Mouse (Mus musculus) embryo, embryonic 9.5 days (tissue): ENCODE results near the gene Gan.

Source experiments
- DNase-seq: peaks from one replicate; pipeline ENCODE4 v3.0.0-alpha.2; 2017; ENCODE audit errors: extremely low spot score

The Gan gene

GRCm38 (mm10) chr8:117157769-117158091, 205 bp upstream of the Gan start:
- peak; percentile 95 for DNase-seq

- no peak for DNase-seq
Measured at GRCm38 (mm10) chr8:117159031-117159430, 1.1 kb downstream of the Gan start.

- no peak for DNase-seq
Measured at GRCm38 (mm10) chr8:117164912-117165311, 7.0 kb downstream of the Gan start.

- no peak for DNase-seq
Measured at GRCm38 (mm10) chr8:117165542-117165941, 7.6 kb downstream of the Gan start.

GRCm38 (mm10) chr8:117166515-117166914, 8.6 kb downstream of the Gan start:
- no peak for DNase-seq

GRCm38 (mm10) chr8:117167243-117167883, 9.4 kb downstream of the Gan start:
- no peak for DNase-seq

- DNase-seq: no peak
Measured at GRCm38 (mm10) chr8:117168378-117168777, 10.4 kb downstream of the Gan start.

- no peak for DNase-seq
Measured at GRCm38 (mm10) chr8:117171826-117172225, 13.9 kb downstream of the Gan start.

- no peak for DNase-seq
Measured at GRCm38 (mm10) chr8:117172904-117173303, 15.0 kb downstream of the Gan start.

- DNase-seq: no peak
Measured at GRCm38 (mm10) chr8:117173690-117174089, 15.8 kb downstream of the Gan start.

GRCm38 (mm10) chr8:117174536-117174935, 16.6 kb downstream of the Gan start:
- no peak for DNase-seq

- no peak for DNase-seq
Measured at GRCm38 (mm10) chr8:117176308-117176707, 18.4 kb downstream of the Gan start.

- DNase-seq: no peak
Measured at GRCm38 (mm10) chr8:117177236-117177635, 19.3 kb downstream of the Gan start.

GRCm38 (mm10) chr8:117178039-117178438, 20.1 kb downstream of the Gan start:
- DNase-seq: no peak

GRCm38 (mm10) chr8:117178676-117179075, 20.7 kb downstream of the Gan start:
- no peak for DNase-seq

- no peak for DNase-seq
Measured at GRCm38 (mm10) chr8:117182746-117183145, 24.8 kb downstream of the Gan start.

- no peak for DNase-seq
Measured at GRCm38 (mm10) chr8:117183664-117184377, 25.9 kb downstream of the Gan start.

- DNase-seq: no peak
Measured at GRCm38 (mm10) chr8:117194355-117194754, 36.4 kb downstream of the Gan start.

- DNase-seq: no peak
Measured at GRCm38 (mm10) chr8:117196593-117196992, 38.7 kb downstream of the Gan start.

GRCm38 (mm10) chr8:117197551-117197950, 39.6 kb downstream of the Gan start:
- DNase-seq: no peak

- peak; percentile 24 for DNase-seq
Measured at GRCm38 (mm10) chr8:117198141-117198935, 40.4 kb downstream of the Gan start.

GRCm38 (mm10) chr8:117199658-117200057, 41.7 kb downstream of the Gan start:
- peak; percentile 17 for DNase-seq

GRCm38 (mm10) chr8:117200346-117200745, 42.4 kb downstream of the Gan start:
- DNase-seq: peak; percentile 9
